Mouse (Mus musculus): ENCODE data around the gene E2f4. TPM values are rescaled to one million over a fixed set of nuclear protein-coding genes. Genes with fewer than 3 reads are reported as not detected.

Gene E2f4
- total and polyA plus RNA-seq, 3 experiments = 39.9 to 198 (median 51.0) TPM

DNA sequence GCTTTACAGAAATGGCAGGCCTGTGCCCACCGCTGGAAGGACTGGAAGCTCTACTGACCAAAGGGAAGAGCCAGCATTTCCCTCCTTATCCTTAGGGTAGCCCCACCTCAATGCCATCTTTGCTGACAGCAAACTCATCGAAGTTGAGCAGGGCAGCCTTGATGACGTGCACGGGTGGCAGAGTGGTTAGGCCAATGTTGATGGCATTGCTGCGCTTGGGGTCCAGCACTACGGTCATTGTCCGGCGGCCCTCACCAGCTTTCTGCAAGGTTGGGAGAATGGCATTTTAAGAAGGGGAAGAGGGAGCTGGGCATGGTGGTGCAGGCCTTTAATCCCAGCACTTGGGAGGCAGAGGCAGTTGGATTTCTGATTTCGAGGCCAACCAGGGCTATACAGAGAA is 34.5 kb downstream of the E2f4 start:
- Histone ChIP-seq H3K27me3 (replicated peaks) (no peaks in the 10 kb centered on the region), H3K4me3 (replicated peaks in 1 of 3; ENCODE audit: low read depth in 2 of 3, low read length in 2 of 3, poor library complexity in 1 of 3) (no peak overlapping the region), H3K4me2 (ENCODE audit: insufficient read depth, low read depth, poor library complexity, severe bottlenecking) (no peak overlapping the region), H3K4me1 (ENCODE audit: control insufficient read depth in 1 of 2, insufficient read depth in 2 of 2) (peaks cover 3 to 9% of the 10 kb centered on the region in 2 experiments), H3K9me3 (replicated peaks; ENCODE audit: low read length) (no peaks in the 10 kb centered on the region), H3K79me2 (replicated peaks; ENCODE audit: control insufficient read depth, extremely low read depth, insufficient read depth, poor library complexity, severe bottlenecking) (peaks cover 7% of the 10 kb centered on the region), H3K27ac (ENCODE audit: insufficient read depth, low read depth) (no peak overlapping the region), H3K9ac (ENCODE audit: insufficient read depth, low read depth) (no peak overlapping the region), H3K36me3 (replicated peaks in 1 of 2; ENCODE audit: control insufficient read depth in 1 of 2, insufficient read depth in 1 of 2, low read length in 1 of 2) (peaks cover 67 to 89% of the 10 kb centered on the region in 2 experiments)
- in situ Hi-C loops (cut with MboI; ENCODE audit: low pct_ligation_motif_present, low pct_unique_long_range_greater_than_20kb, low sequenced_read_pairs) (no loop called here), dilution Hi-C loops (cut with MboI; ENCODE audit: extremely low pct_ligation_motif_present, extremely low pct_unique_long_range_greater_than_20kb, low sequenced_read_pairs) (no loop called here)
- DNase-seq (ENCODE audit: extremely low read depth) = no peak
- no peak for TF ChIP-seq JUN (IDR thresholded peaks at IDR 0.05; ENCODE audit: insufficient read depth, low read depth, low read length)
- TF ChIP-seq MAZ (IDR thresholded peaks at IDR 0.05; ENCODE audit: low read depth, low read length) = no peak
- no peak; the same call in 1 of the 2 replicates for TF ChIP-seq POLR2A (IDR thresholded peaks at IDR 0.05; ENCODE audit: low read depth, low read length)
- TF ChIP-seq SIN3A (IDR thresholded peaks at IDR 0.05; ENCODE audit: low read length) = no peak
- TF ChIP-seq RAD21 (IDR thresholded peaks at IDR 0.05; ENCODE audit: low read depth, low read length) = no peak

DNA sequence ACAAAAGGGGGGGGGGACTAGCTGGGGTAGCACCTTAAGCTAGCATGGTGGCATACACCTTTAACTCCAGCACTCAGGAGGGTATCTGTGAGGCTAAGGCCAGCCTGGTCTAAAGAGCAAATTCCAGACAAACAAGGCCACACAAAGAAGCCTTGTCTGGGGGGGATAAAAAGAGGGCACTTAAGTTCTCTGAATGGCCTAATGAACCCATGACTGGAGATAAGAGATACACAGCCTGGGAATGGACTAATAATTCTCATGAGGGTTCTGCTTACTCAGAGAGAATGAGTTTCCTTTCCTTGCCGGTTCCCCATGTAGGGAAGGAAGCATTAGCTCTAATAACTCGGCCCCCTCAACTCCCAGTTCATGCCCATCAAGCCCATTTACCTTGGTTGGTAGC is 35.1 kb downstream of the E2f4 start:
- Histone ChIP-seq H3K9me3 (replicated peaks; ENCODE audit: low read length) (no peaks in the 10 kb centered on the region), H3K27ac (ENCODE audit: insufficient read depth, low read depth) (no peak overlapping the region), H3K4me3 (replicated peaks in 1 of 3; ENCODE audit: low read depth in 2 of 3, low read length in 2 of 3, poor library complexity in 1 of 3) (no peak overlapping the region), H3K79me2 (replicated peaks; ENCODE audit: control insufficient read depth, extremely low read depth, insufficient read depth, poor library complexity, severe bottlenecking) (peaks cover under 1% of the 10 kb centered on the region), H3K36me3 (replicated peaks in 1 of 2; ENCODE audit: control insufficient read depth in 1 of 2, insufficient read depth in 1 of 2, low read length in 1 of 2) (peaks cover 73 to 93% of the 10 kb centered on the region in 2 experiments), H3K9ac (ENCODE audit: insufficient read depth, low read depth) (no peak overlapping the region), H3K27me3 (replicated peaks) (no peaks in the 10 kb centered on the region), H3K4me2 (ENCODE audit: insufficient read depth, low read depth, poor library complexity, severe bottlenecking) (no peak overlapping the region), H3K4me1 (ENCODE audit: control insufficient read depth in 1 of 2, insufficient read depth in 2 of 2) (peaks cover under 1 to 6% of the 10 kb centered on the region in 2 experiments; a peak in 3 of 4 replicates)
- no peak for TF ChIP-seq ETS1 (conservative IDR thresholded peaks at IDR 0.05; ENCODE audit: low read depth, low read length)
- no peak for TF ChIP-seq MAX (IDR thresholded peaks at IDR 0.05; ENCODE audit: low read length)
- no peak for TF ChIP-seq EP300 (IDR thresholded peaks at IDR 0.05; ENCODE audit: low read length)
- no peak for TF ChIP-seq JUN (IDR thresholded peaks at IDR 0.05; ENCODE audit: insufficient read depth, low read depth, low read length)
- no peak; the same call in 1 of the 2 replicates for TF ChIP-seq POLR2A (IDR thresholded peaks at IDR 0.05; ENCODE audit: low read depth, low read length)
- TF ChIP-seq KAT2A (IDR thresholded peaks at IDR 0.05; ENCODE audit: insufficient replicate concordance, low read length) = no peak
- no peak for TF ChIP-seq MAFK (IDR thresholded peaks at IDR 0.05; ENCODE audit: insufficient replicate concordance, low read length)
- TF ChIP-seq IRF4 (IDR thresholded peaks at IDR 0.05; ENCODE audit: low read depth, low read length) = no peak
- no peak for TF ChIP-seq TBP (conservative IDR thresholded peaks at IDR 0.05; ENCODE audit: low read depth, low read length)
- TF ChIP-seq RAD21 (IDR thresholded peaks at IDR 0.05; ENCODE audit: low read depth, low read length) = no peak
- TF ChIP-seq PAX5 (IDR thresholded peaks at IDR 0.05; ENCODE audit: low read length) = no peak
- in situ Hi-C loops (cut with MboI; ENCODE audit: low pct_ligation_motif_present, low pct_unique_long_range_greater_than_20kb, low sequenced_read_pairs) = no loop called here
- no peak for DNase-seq (ENCODE audit: extremely low read depth)
- dilution Hi-C loops (cut with MboI; ENCODE audit: extremely low pct_ligation_motif_present, extremely low pct_unique_long_range_greater_than_20kb, low sequenced_read_pairs) = no loop called here

All from CH12.LX (cell line).